Mouse (Mus musculus) liver, embryonic 14.5 days (tissue): ENCODE results near the gene Urb1. TPM values are rescaled to one million over a fixed set of nuclear protein-coding genes. Genes with fewer than 3 reads are reported as not detected.
A peak's percentile ranks its signal among the peaks of the same experiment; 100 is the strongest.

Experiments
- ATAC-seq: fragments of 200-750 bp; cut with Nextera tagmentation; 2 replicates; pipeline ENCODE4 v1.8.0; 2017; ENCODE audit warnings: moderate number of reproducible peaks, mild to moderate bottlenecking, moderate library complexity; ENCODE audit not compliant: insufficient read depth
- DNase-seq, 3 experiments: peaks; one replicate each; pipeline ENCODE4 v3.0.0-alpha.2; 2012 to 2013; ENCODE audit warnings: low read depth in 3 of 3, low spot score in 3 of 3
- H3K27ac ChIP-seq: fragments of 300-500 bp; sonication (generic); 2 replicates; pipeline ENCODE4 v1.5.1; 2014; ENCODE audit warnings: moderate library complexity, mild to moderate bottlenecking, control low read depth, inconsistent platforms
- H3K27me3 ChIP-seq: fragments of 300-500 bp; sonication (generic); 2 replicates; pipeline ENCODE4 v1.6.1; 2014; ENCODE audit warnings: mild to moderate bottlenecking, low read length, moderate library complexity; ENCODE audit not compliant: control insufficient read depth, insufficient read depth
- H3K36me3 ChIP-seq: fragments of 300-500 bp; sonication (generic); replicated peaks from 2 replicates; pipeline ENCODE4 v1.6.1; 2014; ENCODE audit warnings: low read depth; ENCODE audit not compliant: control insufficient read depth, insufficient read depth
- H3K4me1 ChIP-seq, 2 experiments: fragments of 200-500 bp in 1 of 2; fragments of 300-500 bp in 1 of 2; sonication (generic) in 1 of 2; replicated peaks; 2 replicates each; pipeline ENCODE4 v1.6.1; 2012 to 2014; ENCODE audit warnings: antibody characterized with exemption in 1 of 2, inconsistent platforms in 1 of 2, low read length in 1 of 2; ENCODE audit not compliant: control insufficient read depth in 2 of 2, insufficient read depth in 2 of 2
- H3K4me2 ChIP-seq: fragments of 300-500 bp; sonication (generic); 2 replicates; pipeline ENCODE4 v1.6.1; 2014; ENCODE audit warnings: low read depth, mild to moderate bottlenecking, control low read depth, moderate library complexity
- H3K4me3 ChIP-seq, 2 experiments: fragments of 200-500 bp in 1 of 2; fragments of 300-500 bp in 1 of 2; sonication (generic) in 1 of 2; 2 replicates each; pipeline ENCODE4 v1.5.1; 2012 to 2014; ENCODE audit warnings: low read depth in 2 of 2, low read length in 2 of 2, mild to moderate bottlenecking in 2 of 2, control low read depth in 1 of 2, inconsistent platforms in 1 of 2, moderate library complexity in 1 of 2; ENCODE audit not compliant: insufficient read depth in 1 of 2
- H3K9ac ChIP-seq: fragments of 300-500 bp; sonication (generic); replicated peaks from 2 replicates; pipeline ENCODE4 v1.6.1; 2014; ENCODE audit warnings: mild to moderate bottlenecking, control low read depth, moderate library complexity
- H3K9me3 ChIP-seq: fragments of 300-500 bp; sonication (generic); 2 replicates; pipeline ENCODE4 v1.6.1; 2016; ENCODE audit warnings: low read length, mixed read lengths; ENCODE audit not compliant: control insufficient read depth
- CTCF ChIP-seq: IDR thresholded peaks from 2 replicates; pipeline ENCODE4 v1.5.1; 2016; ENCODE audit warnings: antibody characterized with exemption, low read depth, control low read depth
- EP300 ChIP-seq: IDR thresholded peaks from 2 replicates; pipeline ENCODE4 v1.6.1; 2016; ENCODE audit warnings: antibody characterized with exemption, low read depth
- WGBS: fragments of 180-500 bp; shearing (Covaris S2); extraction: QIAGEN DNeasy Blood & Tissue Kit; methylation state at CpG from one replicate; pipeline ENCODE4 v1.1.7; 2014; ENCODE audit not compliant: insufficient replicate concordance; 5-methylcytosine and 5-hydroxymethylcytosine counted together
- polyA plus RNA-seq, 2 experiments: library from polyadenylated mRNA; depleted of rRNA in 1 of 2; stranded (reverse) in 1 of 2; unstranded in 1 of 2; fragments of >200 nt; fragmentation: Nextera tagmentation in 1 of 2; extraction: Ambion mirVana in 1 of 2; gene quantifications; 2 replicates each; pipeline versions ENCODE4 v1.2.1 to v1.2.3; 2012 to 2014

The Urb1 gene
- polyA plus RNA-seq (2012; rRNA removed) (2.9 and 3.6 TPM in 2 replicates), polyA plus RNA-seq (2014; fragmentation: Nextera tagmentation; extraction: Ambion mirVana) (5.0 and 6.1 TPM in 2 replicates)

GRCm38 (mm10) chr16:90809975-90810715 is at the start of gene Urb1:
TSS of gene Urb1 (minus strand) at chr16:90810413.
- H3K4me3 ChIP-seq = peak within 1 kb of the TSS; percentile 75 to 80
- under 1% methylated on average over 47 of the region's 47 CpGs for WGBS
- H3K4me1 ChIP-seq = peaks cover 15 to 31% of the 10 kb centered on the region in 2 experiments

GRCm38 (mm10) chr16:90858206-90858605 is 48.0 kb upstream of the Urb1 start:
- ATAC-seq (no peak), DNase-seq (no peak)
- no peaks in the 10 kb centered on the region for H3K27me3 ChIP-seq
- no peak overlapping the region for H3K27ac ChIP-seq
- H3K9ac ChIP-seq = no peak overlapping the region
- no peak overlapping the region for H3K4me2 ChIP-seq
- peaks cover 0 to 3% of the 10 kb centered on the region in 2 experiments; a peak in 1 of 4 replicates for H3K4me1 ChIP-seq
- no peak overlapping the region for H3K4me3 ChIP-seq
- H3K9me3 ChIP-seq = no peaks in the 10 kb centered on the region
- 63% methylated on average over 4 of the region's 4 CpGs for WGBS
- H3K36me3 ChIP-seq = no peaks in the 10 kb centered on the region
- TF ChIP-seq EP300 (no peak), CTCF (no peak)

More at GRCm38 (mm10) chr16:90809975-90810715, at the start of gene Urb1:
- Histone ChIP-seq H3K4me2 (peak within 1 kb of the TSS; percentile 64), H3K9me3 (no peaks in the 10 kb centered on the region), H3K36me3 (no peaks in the 10 kb centered on the region), H3K27ac (peak within 1 kb of the TSS; percentile 30), H3K9ac (peak within 1 kb of the TSS; percentile 60), H3K27me3 (no peaks in the 10 kb centered on the region; the same call in 1 of the 2 replicates)
- no peak for TF ChIP-seq CTCF
- TF ChIP-seq EP300 = no peak
- ATAC-seq (peak; percentile 92), DNase-seq (peak; percentile 80 to 92 (median 83))

- H3K36me3 ChIP-seq = no peaks in the 10 kb centered on the region
- no peak for DNase-seq
- TF ChIP-seq CTCF (no peak), EP300 (no peak)
- H3K9ac ChIP-seq = no peak overlapping the region
- H3K4me3 ChIP-seq = no peak overlapping the region
- H3K27me3 ChIP-seq = no peaks in the 10 kb centered on the region
- no peak for ATAC-seq
- H3K27ac ChIP-seq = no peak overlapping the region
- H3K4me1 ChIP-seq = peaks cover 0 to 3% of the 10 kb centered on the region in 2 experiments; a peak in 1 of 4 replicates
- WGBS = 57% methylated on average over 6 of the region's 6 CpGs
- no peaks in the 10 kb centered on the region for H3K9me3 ChIP-seq
- H3K4me2 ChIP-seq = no peak overlapping the region
Measured at GRCm38 (mm10) chr16:90856552-90857200, 46.5 kb upstream of the Urb1 start.

GRCm38 (mm10) chr16:90851621-90852334 is 41.6 kb upstream of the Urb1 start:
- Histone ChIP-seq H3K9ac (no peak overlapping the region), H3K36me3 (no peaks in the 10 kb centered on the region), H3K4me3 (no peak overlapping the region), H3K9me3 (no peaks in the 10 kb centered on the region), H3K4me1 (peaks cover 0 to under 1% of the 10 kb centered on the region in 2 experiments; a peak in 1 of 4 replicates), H3K27me3 (no peaks in the 10 kb centered on the region), H3K4me2 (no peak overlapping the region), H3K27ac (no peak overlapping the region)
- TF ChIP-seq CTCF = no peak
- TF ChIP-seq EP300 = no peak
- ATAC-seq (no peak), DNase-seq (no peak)
- 63% methylated on average over 11 of the region's 11 CpGs for WGBS
